Mouse (Mus musculus): ENCODE data around the gene Manf. TPM values are rescaled to one million over a fixed set of nuclear protein-coding genes. Genes with fewer than 3 reads are reported as not detected.

The Manf gene
- polyA plus RNA-seq, 2 experiments = 52.1 to 159 TPM

- no peak overlapping the region for H3K9ac ChIP-seq (replicated peaks)
- H3K9me3 ChIP-seq (ENCODE audit: control insufficient read depth, low read length) = no peaks in the 10 kb centered on the region
- no peaks in the 10 kb centered on the region for H3K27me3 ChIP-seq (ENCODE audit: control insufficient read depth, insufficient read depth, low read length)
- TF ChIP-seq CTCF (IDR thresholded peaks at IDR 0.05; ENCODE audit: low read depth) = no peak
- H3K4me3 ChIP-seq (ENCODE audit: insufficient read depth in 1 of 2, low read depth in 2 of 2, low read length in 2 of 2) = no peak overlapping the region
- H3K36me3 ChIP-seq (replicated peaks; ENCODE audit: control insufficient read depth, insufficient read depth, low read depth) = no peaks in the 10 kb centered on the region
- WGBS (ENCODE audit: insufficient replicate concordance) = 55% methylated on average over 6 of the region's 6 CpGs
- peak overlapping the region; percentile 15; the same call in 1 of the 2 replicates for H3K4me2 ChIP-seq (ENCODE audit: low read depth)
- no peak for ATAC-seq (ENCODE audit: insufficient read depth)
- H3K4me1 ChIP-seq (replicated peaks; ENCODE audit: control insufficient read depth in 2 of 2, insufficient read depth in 2 of 2, low read length in 1 of 2) = peaks cover 3 to 17% of the 10 kb centered on the region in 2 experiments; a peak in 3 of 4 replicates
- H3K27ac ChIP-seq = no peak overlapping the region
- DNase-seq (ENCODE audit: low read depth in 3 of 3, low spot score in 3 of 3) = no peak
These were observed 100.9 kb downstream of the Manf start for GRCm38 (mm10) chr9:106790831-106791230.

- WGBS (ENCODE audit: insufficient replicate concordance) = 4% methylated on average over 10 of the region's 10 CpGs
- TF ChIP-seq CTCF (IDR thresholded peaks at IDR 0.05; ENCODE audit: low read depth) (no peak), EP300 (IDR thresholded peaks at IDR 0.05; ENCODE audit: low read depth) (no peak)
- Histone ChIP-seq H3K27me3 (ENCODE audit: control insufficient read depth, insufficient read depth, low read length) (no peaks in the 10 kb centered on the region), H3K4me1 (replicated peaks; ENCODE audit: control insufficient read depth in 2 of 2, insufficient read depth in 2 of 2, low read length in 1 of 2) (peaks cover 3 to 19% of the 10 kb centered on the region in 2 experiments; a peak in 3 of 4 replicates), H3K9me3 (ENCODE audit: control insufficient read depth, low read length) (no peaks in the 10 kb centered on the region), H3K36me3 (replicated peaks; ENCODE audit: control insufficient read depth, insufficient read depth, low read depth) (no peaks in the 10 kb centered on the region), H3K4me3 (ENCODE audit: insufficient read depth in 1 of 2, low read depth in 2 of 2, low read length in 2 of 2) (peak overlapping the region; percentile 98 to 100), H3K27ac (no peak overlapping the region; the same call in 1 of the 2 replicates), H3K4me2 (ENCODE audit: low read depth) (peak overlapping the region; percentile 79), H3K9ac (replicated peaks) (peak overlapping the region; percentile 99)
- no peak for DNase-seq (ENCODE audit: low read depth in 3 of 3, low spot score in 3 of 3)
- peak; percentile 45; the same call in 1 of the 2 replicates for ATAC-seq (ENCODE audit: insufficient read depth)
These were observed 102.4 kb downstream of the Manf start for GRCm38 (mm10) chr9:106789363-106789762.

GRCm38 (mm10) chr9:106788812-106789321 lies 102.9 kb downstream of the Manf start, which contains the start of gene Rad54l2:
Gene Rad54l2 (minus strand): TSS chr9:106789194.
- no peaks in the 10 kb centered on the region for H3K27me3 ChIP-seq (ENCODE audit: control insufficient read depth, insufficient read depth, low read length)
- peak within 1 kb of the TSS; percentile 98 to 100 for H3K4me3 ChIP-seq (ENCODE audit: insufficient read depth in 1 of 2, low read depth in 2 of 2, low read length in 2 of 2)
- H3K9ac ChIP-seq (replicated peaks) = peak within 1 kb of the TSS; percentile 99
- TF ChIP-seq CTCF (IDR thresholded peaks at IDR 0.05; ENCODE audit: low read depth) (peak; percentile 20), EP300 (IDR thresholded peaks at IDR 0.05; ENCODE audit: low read depth) (no peak)
- peaks cover 3 to 19% of the 10 kb centered on the region in 2 experiments; a peak in 3 of 4 replicates for H3K4me1 ChIP-seq (replicated peaks; ENCODE audit: control insufficient read depth in 2 of 2, insufficient read depth in 2 of 2, low read length in 1 of 2)
- no peaks in the 10 kb centered on the region for H3K9me3 ChIP-seq (ENCODE audit: control insufficient read depth, low read length)
- ATAC-seq (ENCODE audit: insufficient read depth) = peak; percentile 89
- DNase-seq (ENCODE audit: low read depth in 3 of 3, low spot score in 3 of 3) = peak; percentile 61 to 69 (median 61)
- H3K27ac ChIP-seq = peak within 1 kb of the TSS; percentile 46
- WGBS (ENCODE audit: insufficient replicate concordance) = under 1% methylated on average over 48 of the region's 49 CpGs
- no peaks in the 10 kb centered on the region for H3K36me3 ChIP-seq (replicated peaks; ENCODE audit: control insufficient read depth, insufficient read depth, low read depth)
- H3K4me2 ChIP-seq (ENCODE audit: low read depth) = peak within 1 kb of the TSS; percentile 79

Other genes starting within 250 kb of the Manf start
- 0.02 TPM in 1 of 2 replicates, not detected in the other for gene Grm2, start 235.9 kb downstream of the Manf start, polyA plus RNA-seq (2012; rRNA removed)
- not detected in 2 replicates for gene Grm2, start 235.9 kb downstream of the Manf start, polyA plus RNA-seq (2014; fragmentation: Nextera tagmentation; extraction: Ambion mirVana)
- 9.4 and 11.3 TPM in 2 replicates for gene Tex264, start 206.1 kb downstream of the Manf start, polyA plus RNA-seq (2012; rRNA removed)
- 11.5 and 12.1 TPM in 2 replicates for gene Tex264, start 206.1 kb downstream of the Manf start, polyA plus RNA-seq (2014; fragmentation: Nextera tagmentation; extraction: Ambion mirVana)
- 2.4 and 3.7 TPM in 2 replicates for gene Rad54l2, start 102.8 kb downstream of the Manf start, polyA plus RNA-seq (2012; rRNA removed)
- 0.96 and 1.3 TPM in 2 replicates for gene Rad54l2, start 102.8 kb downstream of the Manf start, polyA plus RNA-seq (2014; fragmentation: Nextera tagmentation; extraction: Ambion mirVana)
- 11.9 and 13.4 TPM in 2 replicates for gene Dcaf1, start 70.1 kb downstream of the Manf start, polyA plus RNA-seq (2012; rRNA removed)
- 10.5 and 13.6 TPM in 2 replicates for gene Dcaf1, start 70.1 kb downstream of the Manf start, polyA plus RNA-seq (2014; fragmentation: Nextera tagmentation; extraction: Ambion mirVana)
- gene Rbm15b, start 4.6 kb downstream of the Manf start, polyA plus RNA-seq (2012; rRNA removed) = 4.4 and 5.0 TPM in 2 replicates
- gene Rbm15b, start 4.6 kb downstream of the Manf start, polyA plus RNA-seq (2014; fragmentation: Nextera tagmentation; extraction: Ambion mirVana) = 4.7 and 5.2 TPM in 2 replicates